Mouse (Mus musculus) pancreas, adult 10 weeks (tissue): Measurements from ENCODE around the gene Tmf1. TPM values are rescaled to one million over a fixed set of nuclear protein-coding genes. Genes with fewer than 3 reads are reported as not detected.

Experiments
- polyA plus RNA-seq: library from polyadenylated mRNA; stranded (reverse); fragments of 350-450 nt; fragmentation: Illumina TruSeq; extraction: RNeasy Lipid Tissue Mini Kit (QIAGEN cat#74804); gene quantifications from one replicate; pipeline ENCODE4 v1.2.3, GENCODE M21; 2015; ENCODE audit warnings: low read depth, low replicate concordance; ENCODE audit not compliant: insufficient read depth

Gene Tmf1
- 4.6 TPM for polyA plus RNA-seq

GRCm38 (mm10) chr6:97178491-97179366, at the start of gene Tmf1:
Gene Tmf1, minus strand, starts transcription at chr6:97179122.

GRCm38 (mm10) chr6:97210191-97210961, 31.5 kb upstream of the Tmf1 start, which contains the start of gene Arl6ip5:
Gene Arl6ip5, plus strand, starts transcription at chr6:97210689.

GRCm38 (mm10) chr6:97205439-97205885, 26.5 kb upstream of the Tmf1 start, which contains the start of gene Uba3:
Gene Uba3, minus strand, starts transcription at chr6:97205647.

GRCm38 (mm10) chr6:97148383-97149251, 30.3 kb downstream of the Tmf1 start, which contains the start of gene Eogt:
Gene Eogt, minus strand, starts transcription at chr6:97149182.

Other genes starting within 250 kb of the Tmf1 start
- not detected for gene Fam19a4, start 118.7 kb downstream of the Tmf1 start, polyA plus RNA-seq
- 10.0 TPM for gene Eogt, start 29.9 kb downstream of the Tmf1 start, polyA plus RNA-seq
- 9.0 TPM for gene Uba3, start 26.5 kb upstream of the Tmf1 start, polyA plus RNA-seq
- 23.4 TPM for gene Arl6ip5, start 31.6 kb upstream of the Tmf1 start, polyA plus RNA-seq
- gene Lmod3, start 73.6 kb upstream of the Tmf1 start, polyA plus RNA-seq = not detected